Mouse (Mus musculus): ENCODE measurements around the gene Atp8b5. TPM values are rescaled to one million over a fixed set of nuclear protein-coding genes. Genes with fewer than 3 reads are reported as not detected.

Atp8b5 gene
- polyA plus RNA-seq, 1 experiment from 2014 or later = 0.77 TPM

GRCm38 (mm10) chr4:43400976-43401375 lies 134.0 kb downstream of the Atp8b5 start:
- H3K4me2 ChIP-seq (replicated peaks; ENCODE audit: low read depth, low read length) = 0 out of 2 replicates have a peak overlapping the region, but pooled peaks have one; percentile 1
- H3K27me3 ChIP-seq (ENCODE audit: insufficient read depth, low read length) = no peaks in the 10 kb centered on the region
- no peaks in the 10 kb centered on the region for H3K9me3 ChIP-seq (ENCODE audit: low read length)
- peaks cover 49% of the 10 kb centered on the region for H3K4me1 ChIP-seq (ENCODE audit: insufficient read depth, low read length)
- H3K4me3 ChIP-seq (ENCODE audit: low read length) = no peak overlapping the region
- H3K27ac ChIP-seq (ENCODE audit: low read length) = peak overlapping the region; percentile 43
- H3K36me3 ChIP-seq (ENCODE audit: insufficient read depth, low read length) = no peaks in the 10 kb centered on the region
- ATAC-seq (ENCODE audit: low FRiP score, low TSS enrichment) = peak; percentile 87
- 18% methylated on average over 10 of the region's 10 CpGs for WGBS
- H3K9ac ChIP-seq (replicated peaks; ENCODE audit: low read length) = peak overlapping the region; percentile 3; the same call in 1 of the 2 replicates

- Histone ChIP-seq H3K36me3 (ENCODE audit: insufficient read depth, low read length) (no peaks in the 10 kb centered on the region), H3K4me1 (ENCODE audit: insufficient read depth, low read length) (peaks cover 51% of the 10 kb centered on the region), H3K4me3 (ENCODE audit: low read length) (no peak overlapping the region), H3K9ac (replicated peaks; ENCODE audit: low read length) (peak overlapping the region; percentile 3; the same call in 1 of the 2 replicates), H3K27me3 (ENCODE audit: insufficient read depth, low read length) (no peaks in the 10 kb centered on the region), H3K9me3 (ENCODE audit: low read length) (no peaks in the 10 kb centered on the region), H3K27ac (ENCODE audit: low read length) (peak overlapping the region; percentile 43; the same call in 1 of the 2 replicates), H3K4me2 (replicated peaks; ENCODE audit: low read depth, low read length) (peak overlapping the region; percentile 1; the same call in 1 of the 2 replicates)
- ATAC-seq (ENCODE audit: low FRiP score, low TSS enrichment) = no peak
- 77% methylated on average over 10 of the region's 10 CpGs for WGBS
Measured at GRCm38 (mm10) chr4:43401486-43401885, 134.5 kb downstream of the Atp8b5 start.

- Histone ChIP-seq H3K4me2 (replicated peaks; ENCODE audit: low read depth, low read length) (no peak overlapping the region), H3K9ac (replicated peaks; ENCODE audit: low read length) (no peak overlapping the region), H3K27me3 (ENCODE audit: insufficient read depth, low read length) (no peaks in the 10 kb centered on the region), H3K36me3 (ENCODE audit: insufficient read depth, low read length) (no peaks in the 10 kb centered on the region), H3K4me3 (ENCODE audit: low read length) (no peak overlapping the region), H3K27ac (ENCODE audit: low read length) (no peak overlapping the region), H3K4me1 (ENCODE audit: insufficient read depth, low read length) (peaks cover 59% of the 10 kb centered on the region), H3K9me3 (ENCODE audit: low read length) (no peaks in the 10 kb centered on the region)
- 56% methylated on average over 9 of the region's 9 CpGs for WGBS
- no peak for ATAC-seq (ENCODE audit: low FRiP score, low TSS enrichment)
Measured at GRCm38 (mm10) chr4:43402212-43402611, 135.3 kb downstream of the Atp8b5 start.

DNA sequence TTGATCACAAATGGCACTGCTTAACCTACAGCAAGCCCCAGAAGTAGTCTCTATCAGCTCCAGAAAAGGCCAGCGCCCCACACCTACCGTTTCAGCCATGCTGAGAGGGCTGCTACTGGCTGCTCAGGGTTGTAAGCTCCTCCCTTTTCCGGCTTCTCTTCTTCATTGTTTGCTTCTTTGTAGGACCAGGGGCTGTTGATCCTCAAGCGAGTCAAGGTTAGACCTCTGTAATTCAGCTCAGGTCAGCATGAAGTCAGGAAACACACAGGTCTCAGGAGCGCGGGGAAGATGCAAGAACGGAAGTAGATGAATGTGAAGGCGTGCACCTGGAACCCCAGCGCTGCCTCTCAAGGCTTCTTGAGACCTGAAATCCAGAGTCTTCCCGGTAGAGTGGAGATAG lies 137.7 kb downstream of the Atp8b5 start:
- no peak overlapping the region for H3K4me2 ChIP-seq (replicated peaks; ENCODE audit: low read depth, low read length)
- no peak overlapping the region for H3K27ac ChIP-seq (ENCODE audit: low read length)
- peaks cover 56% of the 10 kb centered on the region for H3K4me1 ChIP-seq (ENCODE audit: insufficient read depth, low read length)
- no peaks in the 10 kb centered on the region for H3K36me3 ChIP-seq (ENCODE audit: insufficient read depth, low read length)
- ATAC-seq (ENCODE audit: low FRiP score, low TSS enrichment) = no peak
- no peaks in the 10 kb centered on the region for H3K27me3 ChIP-seq (ENCODE audit: insufficient read depth, low read length)
- no peak overlapping the region for H3K9ac ChIP-seq (replicated peaks; ENCODE audit: low read length)
- H3K4me3 ChIP-seq (ENCODE audit: low read length) = no peak overlapping the region
- 90% methylated on average over 10 of the region's 10 CpGs for WGBS
- H3K9me3 ChIP-seq (ENCODE audit: low read length) = no peaks in the 10 kb centered on the region

- peak; percentile 97 for ATAC-seq (ENCODE audit: low FRiP score, low TSS enrichment)
- Histone ChIP-seq H3K36me3 (ENCODE audit: insufficient read depth, low read length) (no peaks in the 10 kb centered on the region), H3K27ac (ENCODE audit: low read length) (peak overlapping the region; percentile 89), H3K4me2 (replicated peaks; ENCODE audit: low read depth, low read length) (peak overlapping the region; percentile 76), H3K9me3 (ENCODE audit: low read length) (no peaks in the 10 kb centered on the region), H3K27me3 (ENCODE audit: insufficient read depth, low read length) (no peaks in the 10 kb centered on the region), H3K4me3 (ENCODE audit: low read length) (peak overlapping the region; percentile 52), H3K4me1 (ENCODE audit: insufficient read depth, low read length) (peaks cover 39% of the 10 kb centered on the region), H3K9ac (replicated peaks; ENCODE audit: low read length) (peak overlapping the region; percentile 64)
- WGBS = 2% methylated on average over 28 of the region's 28 CpGs
Measured at GRCm38 (mm10) chr4:43406162-43406971, 139.4 kb downstream of the Atp8b5 start.

DNA sequence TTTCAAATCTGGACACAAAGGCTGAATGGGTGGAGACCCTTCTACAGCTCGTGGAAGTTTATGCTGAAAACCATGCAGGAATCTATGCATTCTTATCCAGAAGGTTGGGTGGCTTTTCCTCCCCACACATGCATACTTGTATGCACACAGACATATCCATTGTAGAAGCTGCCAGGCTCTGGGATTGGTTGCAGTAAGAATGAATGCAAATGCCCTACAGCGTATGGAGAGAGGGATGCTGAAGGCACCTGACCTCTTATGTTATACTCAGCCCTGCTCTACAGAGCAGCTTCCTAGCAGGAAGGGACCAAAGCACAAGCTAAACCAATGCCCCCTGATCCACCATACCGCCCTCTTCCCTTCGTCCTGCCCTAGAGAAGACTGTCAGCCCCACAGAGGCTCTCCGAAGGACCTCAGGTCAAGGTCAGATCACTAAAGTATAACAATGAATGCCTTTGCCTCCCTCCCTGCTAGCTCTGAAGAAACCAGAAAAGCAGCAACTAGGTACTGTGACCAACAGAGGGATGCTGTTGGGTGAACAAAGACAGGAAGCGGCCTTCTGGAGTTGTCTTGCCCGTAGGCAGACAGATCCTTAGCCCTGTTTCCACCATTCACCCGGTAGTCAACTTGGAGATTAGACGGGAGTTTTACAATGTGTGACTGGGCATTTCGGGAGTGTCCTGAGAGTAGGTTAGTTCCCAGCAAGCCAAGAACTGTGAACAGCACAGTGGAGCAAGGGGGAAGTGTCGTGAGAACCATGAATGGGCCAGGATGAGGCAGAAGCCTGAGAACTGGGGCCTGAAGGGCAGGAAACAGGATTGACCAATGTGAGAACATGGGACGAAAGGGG lies 140.3 kb downstream of the Atp8b5 start:
- WGBS = 60% methylated on average over 12 of the region's 12 CpGs
- peak overlapping the region; percentile 52 for H3K4me3 ChIP-seq (ENCODE audit: low read length)
- ATAC-seq (ENCODE audit: low FRiP score, low TSS enrichment) = no peak
- H3K36me3 ChIP-seq (ENCODE audit: insufficient read depth, low read length) = no peaks in the 10 kb centered on the region
- no peaks in the 10 kb centered on the region for H3K27me3 ChIP-seq (ENCODE audit: insufficient read depth, low read length)
- H3K9me3 ChIP-seq (ENCODE audit: low read length) = no peaks in the 10 kb centered on the region
- H3K4me1 ChIP-seq (ENCODE audit: insufficient read depth, low read length) = peaks cover 36% of the 10 kb centered on the region
- H3K27ac ChIP-seq (ENCODE audit: low read length) = peak overlapping the region; percentile 89
- H3K9ac ChIP-seq (replicated peaks; ENCODE audit: low read length) = peak overlapping the region; percentile 64
- peak overlapping the region; percentile 76 for H3K4me2 ChIP-seq (replicated peaks; ENCODE audit: low read depth, low read length)

GRCm38 (mm10) chr4:43414761-43415160 lies 147.8 kb downstream of the Atp8b5 start:
- Histone ChIP-seq H3K27me3 (ENCODE audit: insufficient read depth, low read length) (no peaks in the 10 kb centered on the region), H3K4me2 (replicated peaks; ENCODE audit: low read depth, low read length) (no peak overlapping the region), H3K9ac (replicated peaks; ENCODE audit: low read length) (no peak overlapping the region), H3K36me3 (ENCODE audit: insufficient read depth, low read length) (peaks cover 26% of the 10 kb centered on the region), H3K27ac (ENCODE audit: low read length) (no peak overlapping the region), H3K4me1 (ENCODE audit: insufficient read depth, low read length) (peaks cover 32% of the 10 kb centered on the region), H3K4me3 (ENCODE audit: low read length) (no peak overlapping the region), H3K9me3 (ENCODE audit: low read length) (no peaks in the 10 kb centered on the region)
- ATAC-seq (ENCODE audit: low FRiP score, low TSS enrichment) = no peak
- 88% methylated on average over 14 of the region's 14 CpGs for WGBS

GRCm38 (mm10) chr4:43415221-43416070 lies 148.5 kb downstream of the Atp8b5 start:
- 90% methylated on average over 29 of the region's 29 CpGs for WGBS
- Histone ChIP-seq H3K27me3 (ENCODE audit: insufficient read depth, low read length) (no peaks in the 10 kb centered on the region), H3K36me3 (ENCODE audit: insufficient read depth, low read length) (peaks cover 26% of the 10 kb centered on the region), H3K4me2 (replicated peaks; ENCODE audit: low read depth, low read length) (no peak overlapping the region), H3K9me3 (ENCODE audit: low read length) (no peaks in the 10 kb centered on the region), H3K9ac (replicated peaks; ENCODE audit: low read length) (no peak overlapping the region), H3K4me3 (ENCODE audit: low read length) (no peak overlapping the region), H3K4me1 (ENCODE audit: insufficient read depth, low read length) (peaks cover 37% of the 10 kb centered on the region), H3K27ac (ENCODE audit: low read length) (no peak overlapping the region)
- no peak for ATAC-seq (ENCODE audit: low FRiP score, low TSS enrichment)

DNA sequence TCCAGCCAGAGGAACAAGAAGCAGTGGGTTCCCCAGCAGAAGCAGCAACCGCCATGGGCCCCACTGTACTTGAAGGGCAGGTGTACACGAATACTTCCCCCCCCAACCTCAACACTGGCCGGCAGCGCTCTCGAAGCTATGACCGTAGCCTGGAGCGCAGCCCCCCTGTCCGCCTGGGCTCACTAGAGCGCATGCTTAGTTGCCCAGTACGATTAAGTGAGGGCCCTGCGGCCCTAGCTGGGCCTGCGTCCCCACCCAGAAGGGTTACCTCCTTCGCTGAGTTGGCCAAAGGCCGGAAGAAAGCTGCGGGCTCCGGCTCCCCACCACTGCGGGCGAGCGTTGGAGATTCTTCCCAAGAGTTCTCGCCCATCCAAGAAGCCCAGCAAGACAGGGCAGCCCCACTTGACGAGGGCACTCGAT lies 149.1 kb downstream of the Atp8b5 start:
- no peak for ATAC-seq (ENCODE audit: low FRiP score, low TSS enrichment)
- 97% methylated on average over 22 of the region's 22 CpGs for WGBS

More for the DNA sequence above, 149.1 kb downstream of the Atp8b5 start:
- no peak overlapping the region for H3K4me3 ChIP-seq (ENCODE audit: low read length)
- no peak overlapping the region for H3K27ac ChIP-seq (ENCODE audit: low read length)
- H3K36me3 ChIP-seq (ENCODE audit: insufficient read depth, low read length) = peaks cover 26% of the 10 kb centered on the region
- H3K27me3 ChIP-seq (ENCODE audit: insufficient read depth, low read length) = no peaks in the 10 kb centered on the region
- H3K9me3 ChIP-seq (ENCODE audit: low read length) = no peaks in the 10 kb centered on the region
- no peak overlapping the region for H3K9ac ChIP-seq (replicated peaks; ENCODE audit: low read length)
- peaks cover 37% of the 10 kb centered on the region for H3K4me1 ChIP-seq (ENCODE audit: insufficient read depth, low read length)
- H3K4me2 ChIP-seq (replicated peaks; ENCODE audit: low read depth, low read length) = no peak overlapping the region

Data from kidney, embryonic 16.5 days (tissue).